Mouse (Mus musculus): Measurements from ENCODE around the gene Pik3cd.

DNA sequence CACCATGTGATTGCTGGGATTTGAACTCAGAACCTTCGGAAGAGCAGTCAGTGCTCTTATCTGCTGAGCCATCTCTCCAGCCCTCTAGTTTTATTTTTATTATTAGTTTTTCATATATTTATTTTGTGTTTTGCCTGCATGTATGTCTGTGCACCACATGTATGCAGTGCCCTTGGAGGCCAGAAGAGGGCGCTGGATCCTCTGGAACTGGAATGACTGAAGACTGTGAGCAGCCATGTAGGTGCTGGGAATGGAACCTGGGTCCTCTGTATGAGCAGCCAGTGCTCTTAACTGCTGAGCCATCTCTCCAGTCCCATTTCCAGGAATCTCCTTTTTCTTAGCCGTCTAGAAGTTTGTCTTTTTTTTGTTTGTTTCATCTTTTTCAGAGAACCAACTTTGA, 97.9 kb downstream of the Pik3cd start:
- peak; percentile 40; the same call in 1 of the 2 replicates for TF ChIP-seq CTCF (IDR thresholded peaks at IDR 0.05; ENCODE audit: extremely low read depth, insufficient read length, insufficient replicate concordance, low read depth, low read length)
- TF ChIP-seq POLR2A (IDR thresholded peaks at IDR 0.05; ENCODE audit: low read depth, low read length): no peak
